Mouse (Mus musculus): ENCODE data around the gene Gm43638. TPM values are rescaled to one million over a fixed set of nuclear protein-coding genes. Genes with fewer than 3 reads are reported as not detected.
"Not testable (repeated sequence)": the region's sequence is repeated elsewhere in the genome, so short reads cannot be mapped to it uniquely, and the experiment has no call there.

Gm43638 gene
- not detected in 2 replicates for polyA plus RNA-seq (2015; fragmentation: Nextera tagmentation; extraction: Ambion mirVana)

DNA sequence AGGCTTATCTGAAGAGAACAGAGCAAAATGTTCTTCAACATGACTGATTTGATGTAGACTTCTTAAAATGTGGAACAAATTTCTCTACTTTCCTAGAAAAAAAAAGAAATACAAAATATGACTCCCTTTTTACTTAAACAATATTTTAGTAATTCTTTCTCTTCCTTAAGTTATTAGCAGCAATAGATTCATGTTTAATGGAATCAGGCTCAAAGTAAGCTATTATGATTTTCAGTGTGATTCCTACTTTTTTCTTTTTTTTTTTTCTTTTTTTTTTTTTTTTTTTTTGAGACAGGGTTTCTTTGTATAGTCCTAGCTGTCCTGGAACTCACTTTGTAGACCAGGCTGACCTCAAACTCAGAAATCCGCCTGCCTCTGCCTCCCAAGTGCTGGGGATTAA is at the start of gene Gm43638:
Gene Gm43638 (minus strand): TSS at position 101 of the 400 bp plus-strand sequence.
- not testable (repeated sequence) for H3K4me2 ChIP-seq; H3K4me3 ChIP-seq; H3K27me3 ChIP-seq (replicated peaks); H3K9me3 ChIP-seq; H3K4me1 ChIP-seq; H3K36me3 ChIP-seq (replicated peaks); ATAC-seq (replicated peaks); H3K27ac ChIP-seq; H3K9ac ChIP-seq
- WGBS, result 96% methylated on average over 1 of the region's 1 CpGs

DNA sequence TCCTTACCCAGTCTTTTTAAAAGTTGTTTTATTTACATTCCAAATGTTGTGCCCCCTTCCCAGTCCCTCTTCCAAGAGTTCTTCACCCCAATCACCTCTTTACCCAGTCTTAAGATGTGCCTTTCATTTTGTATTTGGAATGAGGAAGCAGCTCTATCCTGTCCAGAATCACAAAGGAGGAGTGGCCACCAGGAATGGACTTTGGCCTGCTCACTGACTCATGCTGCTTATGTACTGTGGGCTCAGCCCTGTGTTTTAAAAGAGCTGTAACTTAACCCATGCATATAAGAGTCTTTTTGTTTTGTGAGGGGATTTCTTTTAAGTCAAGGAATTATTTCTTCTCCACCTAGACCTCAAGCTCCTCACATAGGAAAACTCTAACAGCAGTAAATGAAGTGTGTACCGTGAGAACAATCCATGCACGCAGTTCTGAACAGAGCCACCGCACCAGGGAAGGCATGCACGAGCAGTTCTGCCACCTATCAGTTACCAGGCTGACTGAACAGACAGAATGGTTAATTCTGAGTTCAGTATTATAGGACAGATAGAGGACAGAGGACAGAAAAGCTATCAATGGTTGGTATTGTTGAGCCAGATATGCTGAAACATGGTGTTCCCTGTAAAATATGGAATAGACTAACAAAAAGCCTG is 49.5 kb upstream of the Gm43638 start:
- Histone ChIP-seq H3K4me3 (no peak overlapping the region), H3K4me2 (no peak overlapping the region), H3K4me1 (no peaks in the 10 kb centered on the region), H3K27me3 (replicated peaks) (no peaks in the 10 kb centered on the region), H3K36me3 (replicated peaks) (no peaks in the 10 kb centered on the region), H3K9me3 (no peaks in the 10 kb centered on the region), H3K9ac (no peak overlapping the region), H3K27ac (no peak overlapping the region)
- no peak for ATAC-seq (replicated peaks)
- 39% methylated on average over 4 of the region's 4 CpGs for WGBS

DNA sequence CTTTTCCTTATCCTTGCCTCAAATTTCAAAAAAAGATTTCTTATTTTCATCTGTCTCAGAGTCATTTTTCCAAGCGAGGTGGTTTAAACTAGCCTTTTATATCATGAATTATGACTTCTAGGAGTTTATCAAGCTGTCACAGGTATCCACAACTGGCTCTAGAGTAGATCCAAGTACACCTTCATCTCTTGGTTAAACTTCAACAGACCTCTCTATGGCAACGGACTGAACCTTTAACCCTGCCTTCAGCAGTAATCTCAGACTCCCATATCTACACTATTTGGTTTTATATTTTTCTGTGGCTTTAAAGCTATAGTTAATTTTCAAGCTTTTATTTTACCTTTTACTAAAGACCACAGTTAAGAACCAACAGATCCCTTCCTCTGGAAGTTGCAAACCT is 45.7 kb upstream of the Gm43638 start:
- Histone ChIP-seq H3K36me3 (replicated peaks) (no peaks in the 10 kb centered on the region), H3K27ac (no peak overlapping the region), H3K27me3 (replicated peaks) (no peaks in the 10 kb centered on the region), H3K4me3 (no peak overlapping the region), H3K9me3 (no peaks in the 10 kb centered on the region), H3K4me1 (no peaks in the 10 kb centered on the region), H3K4me2 (no peak overlapping the region), H3K9ac (no peak overlapping the region)
- ATAC-seq (replicated peaks), result no peak
- 81% methylated on average over 2 of the region's 2 CpGs for WGBS

DNA sequence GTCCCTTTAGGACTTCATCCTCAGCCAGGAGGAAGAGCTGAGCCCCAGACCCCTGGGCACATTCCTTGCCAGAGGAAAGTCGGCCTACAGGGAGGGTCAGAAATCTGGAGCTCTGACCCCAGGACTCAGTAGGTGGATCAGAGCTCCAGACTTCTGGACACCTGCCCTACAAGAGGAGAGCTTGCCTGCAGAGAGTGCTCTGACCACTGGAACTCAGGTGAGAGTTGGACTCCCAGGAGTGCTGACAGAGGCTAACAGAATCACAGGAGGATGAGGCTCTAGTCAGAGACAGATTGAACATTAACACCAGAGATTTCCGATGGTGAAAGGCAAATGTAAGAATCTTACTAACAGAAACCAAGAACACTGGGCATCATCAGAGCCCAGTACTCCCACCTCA is 37.0 kb upstream of the Gm43638 start:
- H3K4me2 ChIP-seq; ATAC-seq (replicated peaks); H3K36me3 ChIP-seq (replicated peaks); H3K9ac ChIP-seq; H3K4me3 ChIP-seq; H3K4me1 ChIP-seq; H3K9me3 ChIP-seq; H3K27ac ChIP-seq; H3K27me3 ChIP-seq (replicated peaks): not testable (repeated sequence)
- 89% methylated on average over 2 of the region's 2 CpGs for WGBS

DNA sequence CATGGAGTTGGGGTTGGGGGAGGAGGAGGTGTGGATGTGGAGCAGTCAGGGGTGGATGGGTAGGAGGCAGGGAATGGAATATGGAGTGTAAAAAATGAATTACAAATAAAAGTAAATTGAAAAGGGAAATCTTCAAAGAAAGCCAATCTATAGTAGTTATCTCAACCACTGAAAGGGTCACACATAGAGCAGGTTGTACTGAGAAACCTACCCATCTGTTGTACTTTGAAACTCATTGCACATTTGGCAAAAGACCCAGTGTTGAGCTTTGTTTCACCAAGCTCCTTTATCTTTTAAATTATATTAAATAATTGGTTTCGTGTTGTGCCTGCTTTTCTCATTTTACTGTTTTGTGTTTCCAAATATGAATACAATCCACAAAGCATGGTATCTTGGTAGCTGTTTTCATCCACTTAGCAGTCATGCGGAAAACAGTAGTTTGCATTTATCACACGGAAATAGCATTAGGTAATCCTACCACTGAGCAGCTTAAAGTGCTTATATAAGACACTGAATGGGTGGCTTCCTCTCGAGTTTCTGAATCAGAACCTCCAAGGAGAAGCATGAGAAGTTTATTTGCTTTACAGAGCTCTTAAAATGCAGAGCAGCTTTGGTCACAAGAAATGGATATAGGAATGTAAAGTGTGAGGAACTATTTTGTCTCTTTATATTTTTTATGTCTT is 19.3 kb upstream of the Gm43638 start:
- Histone ChIP-seq H3K4me1 (no peaks in the 10 kb centered on the region), H3K4me3 (no peak overlapping the region), H3K4me2 (no peak overlapping the region), H3K27me3 (replicated peaks) (no peaks in the 10 kb centered on the region), H3K36me3 (replicated peaks) (no peaks in the 10 kb centered on the region), H3K9ac (no peak overlapping the region), H3K9me3 (no peaks in the 10 kb centered on the region), H3K27ac (no peak overlapping the region)
- WGBS, result 46% methylated on average over 4 of the region's 4 CpGs
- ATAC-seq (replicated peaks), result no peak

DNA sequence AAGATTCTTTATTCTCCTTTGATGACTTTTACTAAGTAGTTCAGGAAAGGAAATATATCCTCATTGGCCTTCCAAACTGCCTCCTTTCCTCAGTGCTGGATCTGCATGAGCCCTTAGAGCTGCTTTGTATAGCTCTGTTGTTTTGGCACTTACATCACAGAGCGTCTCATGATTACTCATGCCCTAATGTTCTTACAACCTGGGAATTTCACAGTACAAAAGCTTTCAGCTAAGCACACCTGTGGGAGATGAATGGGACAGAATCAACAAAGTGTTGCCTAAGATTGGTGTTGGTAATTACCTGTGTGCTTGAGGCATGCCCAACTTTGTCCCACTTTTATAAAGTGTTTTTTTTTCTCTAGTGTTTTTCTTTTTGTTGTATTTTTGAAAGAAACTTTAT is 16.1 kb upstream of the Gm43638 start:
- no peaks in the 10 kb centered on the region for H3K9me3 ChIP-seq
- H3K4me3 ChIP-seq, result no peak overlapping the region
- H3K4me2 ChIP-seq, result no peak overlapping the region
- H3K36me3 ChIP-seq (replicated peaks), result no peaks in the 10 kb centered on the region
- no peaks in the 10 kb centered on the region for H3K4me1 ChIP-seq
- no peaks in the 10 kb centered on the region for H3K27me3 ChIP-seq (replicated peaks)
- no peak overlapping the region for H3K9ac ChIP-seq
- H3K27ac ChIP-seq, result no peak overlapping the region
- ATAC-seq (replicated peaks), result no peak
- 58% methylated on average over 1 of the region's 1 CpGs for WGBS

DNA sequence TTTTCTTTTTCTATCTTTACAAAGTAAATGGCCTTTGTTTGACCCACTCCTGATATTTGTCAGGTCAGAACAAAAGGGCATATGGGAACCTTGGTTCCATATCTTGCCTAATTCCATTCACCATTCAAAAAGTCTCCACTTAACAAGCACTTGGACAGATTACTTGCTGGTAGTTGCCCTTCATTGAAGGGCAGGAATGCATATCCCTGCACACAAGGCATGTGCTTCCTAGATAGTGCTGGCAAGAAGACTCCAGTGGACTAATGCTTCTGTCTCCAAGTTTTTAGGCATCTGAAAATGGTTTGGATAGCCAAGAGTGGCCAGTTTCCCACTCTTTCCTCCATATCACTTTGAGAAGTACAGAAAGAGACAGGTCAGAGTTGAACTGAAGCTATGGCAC is 12.7 kb upstream of the Gm43638 start:
- no peak overlapping the region for H3K27ac ChIP-seq
- H3K4me3 ChIP-seq, result no peak overlapping the region
- no peak for ATAC-seq (replicated peaks)

DNA sequence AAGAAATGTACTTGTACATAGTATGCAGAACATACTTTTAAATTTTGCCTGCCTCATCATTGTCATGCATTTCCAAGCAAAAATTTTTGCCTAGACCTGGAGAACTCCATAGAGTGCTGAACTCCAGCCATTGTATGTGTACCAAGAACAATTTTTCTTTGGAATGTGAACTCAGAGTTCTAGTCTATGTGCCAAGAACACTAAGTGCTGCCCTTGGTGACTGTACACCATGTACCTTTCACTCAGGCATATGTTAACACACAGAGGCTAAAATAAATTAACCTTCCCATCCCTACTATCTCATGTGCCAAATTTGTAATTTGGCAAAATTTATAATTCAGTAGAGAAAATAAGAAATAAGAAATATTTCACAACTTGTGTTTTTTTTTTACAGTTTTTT is 12.3 kb upstream of the Gm43638 start:
- H3K9me3 ChIP-seq, result no peaks in the 10 kb centered on the region
- ATAC-seq (replicated peaks), result no peak
- no peaks in the 10 kb centered on the region for H3K27me3 ChIP-seq (replicated peaks)
- H3K27ac ChIP-seq, result no peak overlapping the region
- H3K4me2 ChIP-seq, result no peak overlapping the region
- no peak overlapping the region for H3K4me3 ChIP-seq
- H3K9ac ChIP-seq, result no peak overlapping the region
- H3K36me3 ChIP-seq (replicated peaks), result no peaks in the 10 kb centered on the region
- no peaks in the 10 kb centered on the region for H3K4me1 ChIP-seq

More for the DNA sequence above, 12.7 kb upstream of the Gm43638 start:
- Histone ChIP-seq H3K9ac (no peak overlapping the region), H3K4me1 (no peaks in the 10 kb centered on the region), H3K27me3 (replicated peaks) (no peaks in the 10 kb centered on the region), H3K4me2 (no peak overlapping the region), H3K36me3 (replicated peaks) (no peaks in the 10 kb centered on the region), H3K9me3 (no peaks in the 10 kb centered on the region)

DNA sequence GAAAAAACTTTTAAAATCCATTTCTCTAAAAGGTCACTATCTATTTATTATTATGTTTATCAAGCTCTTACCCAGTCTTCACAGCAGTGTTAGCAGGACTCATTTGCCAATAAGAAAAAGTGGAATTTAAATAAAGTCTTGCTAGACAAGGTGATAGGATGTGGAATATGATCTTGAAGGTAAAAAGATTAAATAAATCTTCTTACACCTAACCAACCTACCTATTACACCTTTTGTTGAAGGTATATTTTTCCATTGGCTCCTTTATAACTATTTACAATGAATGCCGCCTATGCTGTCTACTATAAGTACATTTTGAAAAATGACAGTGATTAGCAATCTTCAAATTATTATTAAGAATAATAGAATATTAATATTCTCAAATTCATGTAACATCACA is 4.2 kb upstream of the Gm43638 start, which contains the start of gene Ugt2a1:
Gene Ugt2a1 (minus strand): TSS at position 101 of the 400 bp plus-strand sequence.
- WGBS, result 91% methylated on average over 1 of the region's 1 CpGs
- Histone ChIP-seq H3K27ac (no peak within 1 kb of the TSS), H3K36me3 (replicated peaks) (no peaks in the 10 kb centered on the region), H3K4me3 (no peak within 1 kb of the TSS), H3K9ac (no peak within 1 kb of the TSS), H3K4me1 (no peaks in the 10 kb centered on the region), H3K9me3 (no peaks in the 10 kb centered on the region), H3K27me3 (replicated peaks) (no peaks in the 10 kb centered on the region), H3K4me2 (no peak within 1 kb of the TSS)
- ATAC-seq (replicated peaks), result no peak

DNA sequence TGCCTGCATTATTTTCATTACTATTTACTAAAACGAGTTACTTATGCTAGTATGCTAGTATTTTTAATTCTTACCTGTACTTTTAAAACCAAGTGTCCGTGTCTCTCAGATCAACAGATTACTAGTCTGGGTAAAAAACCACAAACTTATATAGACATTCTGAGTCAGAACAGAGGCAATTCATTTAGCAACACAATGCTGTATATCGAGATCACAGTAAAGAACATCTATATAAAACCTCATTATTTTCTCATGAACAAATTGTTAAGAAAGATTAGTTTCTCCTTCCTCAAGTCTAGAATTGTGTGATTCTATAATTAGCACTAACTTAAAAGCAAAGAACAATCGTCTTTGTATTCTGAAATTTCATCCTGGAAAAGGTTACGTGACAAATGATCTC is 4.4 kb downstream of the Gm43638 start, which contains the start of gene Ugt2a2:
Gene Ugt2a2 (minus strand): TSS at position 101 of the 400 bp plus-strand sequence.
- Histone ChIP-seq H3K4me2 (no peak within 1 kb of the TSS), H3K4me3 (no peak within 1 kb of the TSS), H3K36me3 (replicated peaks) (no peaks in the 10 kb centered on the region), H3K9me3 (no peaks in the 10 kb centered on the region), H3K27ac (no peak within 1 kb of the TSS), H3K9ac (no peak within 1 kb of the TSS), H3K4me1 (no peaks in the 10 kb centered on the region), H3K27me3 (replicated peaks) (no peaks in the 10 kb centered on the region)
- 85% methylated on average over 5 of the region's 5 CpGs for WGBS
- no peak for ATAC-seq (replicated peaks)

DNA sequence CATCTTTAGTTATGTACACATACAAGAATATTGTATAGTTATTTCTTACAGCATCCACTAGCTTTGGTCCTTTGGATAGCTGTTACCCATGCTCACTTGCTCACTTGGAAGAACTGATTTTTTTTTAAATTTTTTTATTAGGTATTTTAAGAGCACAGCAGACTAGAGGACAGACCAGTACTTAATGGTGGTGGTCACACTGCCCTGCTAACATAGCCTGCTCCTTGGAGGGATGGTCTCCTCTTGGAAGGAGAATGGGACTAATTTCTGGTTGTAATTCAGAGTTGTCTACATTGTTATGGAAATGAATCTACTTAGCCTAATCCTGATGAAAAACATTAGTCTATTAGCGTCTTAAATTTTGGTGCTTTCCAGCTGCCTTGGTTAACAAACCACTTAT is 27.8 kb downstream of the Gm43638 start:
- no peak overlapping the region for H3K27ac ChIP-seq
- H3K27me3 ChIP-seq (replicated peaks), result no peaks in the 10 kb centered on the region
- H3K4me3 ChIP-seq, result no peak overlapping the region
- 14% methylated on average over 1 of the region's 1 CpGs for WGBS
- no peak overlapping the region for H3K9ac ChIP-seq
- ATAC-seq (replicated peaks), result no peak
- H3K4me1 ChIP-seq, result no peaks in the 10 kb centered on the region
- no peaks in the 10 kb centered on the region for H3K9me3 ChIP-seq
- H3K36me3 ChIP-seq (replicated peaks), result no peaks in the 10 kb centered on the region
- H3K4me2 ChIP-seq, result no peak overlapping the region

DNA sequence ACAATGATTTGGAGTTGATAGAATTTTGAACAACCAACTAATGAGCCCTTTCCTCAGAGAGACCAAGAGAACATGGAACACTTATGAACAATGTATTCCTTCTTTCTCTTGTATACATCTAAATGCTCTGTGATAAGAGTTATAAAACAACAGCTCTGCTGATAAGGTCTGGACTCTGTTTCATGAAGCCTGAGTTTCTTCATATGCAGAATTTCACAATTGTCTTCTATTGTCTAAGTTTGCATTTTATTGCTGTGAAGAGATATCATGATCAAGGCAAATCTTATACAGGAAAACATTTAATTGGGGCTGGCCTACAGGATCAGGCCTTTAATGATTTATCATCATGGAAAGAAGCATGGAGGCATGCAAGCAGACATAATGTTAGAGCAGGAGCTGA is 28.9 kb downstream of the Gm43638 start:
- Histone ChIP-seq H3K36me3 (replicated peaks) (no peaks in the 10 kb centered on the region), H3K4me2 (no peak overlapping the region), H3K9ac (no peak overlapping the region), H3K4me1 (no peaks in the 10 kb centered on the region), H3K27me3 (replicated peaks) (no peaks in the 10 kb centered on the region), H3K27ac (no peak overlapping the region), H3K9me3 (no peaks in the 10 kb centered on the region), H3K4me3 (no peak overlapping the region)
- no peak for ATAC-seq (replicated peaks)

DNA sequence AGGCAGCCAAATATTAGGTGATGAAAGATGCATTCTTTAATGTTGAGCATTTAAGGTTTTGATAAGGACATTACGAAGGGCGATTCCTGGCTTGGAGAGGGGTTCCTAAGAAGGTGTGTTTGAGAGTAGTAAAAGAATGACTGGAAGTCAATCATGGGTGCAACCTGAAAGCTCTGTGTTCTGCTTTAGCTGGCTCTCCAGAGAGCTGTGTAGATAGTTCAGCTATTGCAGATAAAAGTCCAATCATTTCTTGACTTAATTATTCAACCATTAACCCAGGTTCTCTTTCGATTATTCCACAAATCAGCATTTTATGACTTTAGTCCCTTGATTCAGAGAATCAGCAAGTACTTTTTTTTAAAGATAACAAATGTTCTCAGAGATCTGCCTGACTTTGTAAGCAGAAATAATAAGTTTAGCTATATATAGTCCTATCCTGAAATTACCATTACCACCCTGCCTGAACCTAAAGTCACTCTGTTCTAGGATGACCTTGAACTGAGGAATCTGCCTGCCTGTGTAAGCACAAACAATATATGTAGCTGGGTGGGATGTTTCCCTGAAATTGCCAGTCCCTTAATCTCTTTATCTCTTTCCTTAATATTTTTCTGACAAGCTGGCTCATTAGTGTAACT is 30.3 kb downstream of the Gm43638 start:
- H3K27me3 ChIP-seq (replicated peaks), result no peaks in the 10 kb centered on the region
- H3K4me1 ChIP-seq, result no peaks in the 10 kb centered on the region
- no peak overlapping the region for H3K4me3 ChIP-seq
- H3K27ac ChIP-seq, result no peak overlapping the region
- H3K4me2 ChIP-seq, result no peak overlapping the region
- H3K9ac ChIP-seq, result no peak overlapping the region
- ATAC-seq (replicated peaks), result no peak
- WGBS, result 95% methylated on average over 3 of the region's 3 CpGs
- H3K36me3 ChIP-seq (replicated peaks), result no peaks in the 10 kb centered on the region
- H3K9me3 ChIP-seq, result no peaks in the 10 kb centered on the region

Measured in midbrain, embryonic 15.5 days (tissue).